Mouse (Mus musculus): ENCODE data around the gene Nox4. TPM values are rescaled to one million over a fixed set of nuclear protein-coding genes. Genes with fewer than 3 reads are reported as not detected.

The Nox4 gene
- polyA plus RNA-seq, 1 experiment = 2.4 TPM

- TF ChIP-seq CTCF (IDR thresholded peaks at IDR 0.05; ENCODE audit: borderline replicate concordance, extremely low read depth, insufficient read depth, insufficient read length) = no peak
- TF ChIP-seq POLR2A (IDR thresholded peaks at IDR 0.05; ENCODE audit: borderline replicate concordance, extremely low read depth, insufficient read depth, insufficient read length, poor library complexity, severe bottlenecking) = no peak
- no peak for DNase-seq (ENCODE audit: low read depth)
These were observed 128.4 kb downstream of the Nox4 start for GRCm38 (mm10) chr7:87374322-87374721.

- no peak for TF ChIP-seq CTCF (IDR thresholded peaks at IDR 0.05; ENCODE audit: borderline replicate concordance, extremely low read depth, insufficient read depth, insufficient read length)
- TF ChIP-seq POLR2A (IDR thresholded peaks at IDR 0.05; ENCODE audit: borderline replicate concordance, extremely low read depth, insufficient read depth, insufficient read length, poor library complexity, severe bottlenecking) = no peak
- no peak for DNase-seq (ENCODE audit: low read depth)
These were observed 129.0 kb downstream of the Nox4 start for GRCm38 (mm10) chr7:87374935-87375334.

GRCm38 (mm10) chr7:87397023-87397422 lies 151.1 kb downstream of the Nox4 start:
- TF ChIP-seq CTCF (IDR thresholded peaks at IDR 0.05; ENCODE audit: borderline replicate concordance, extremely low read depth, insufficient read depth, insufficient read length) = no peak
- no peak for TF ChIP-seq POLR2A (IDR thresholded peaks at IDR 0.05; ENCODE audit: borderline replicate concordance, extremely low read depth, insufficient read depth, insufficient read length, poor library complexity, severe bottlenecking)
- no peak for DNase-seq (ENCODE audit: low read depth)

- DNase-seq (ENCODE audit: low read depth) = peak; percentile 7
These were observed 165.5 kb downstream of the Nox4 start for GRCm38 (mm10) chr7:87411373-87411772.

GRCm38 (mm10) chr7:87413271-87413670 lies 167.4 kb downstream of the Nox4 start:
- DNase-seq (ENCODE audit: low read depth) = peak; percentile 39
- TF ChIP-seq POLR2A (IDR thresholded peaks at IDR 0.05; ENCODE audit: borderline replicate concordance, extremely low read depth, insufficient read depth, insufficient read length, poor library complexity, severe bottlenecking) (no peak), CTCF (IDR thresholded peaks at IDR 0.05; ENCODE audit: borderline replicate concordance, extremely low read depth, insufficient read depth, insufficient read length) (no peak)

Other genes with a start within 250 kb of the Nox4 start
- not detected in 2 replicates for gene Vmn2r79, start 250.0 kb upstream of the Nox4 start, polyA plus RNA-seq (2012; rRNA removed)
- gene Tyr, start 247.4 kb downstream of the Nox4 start, polyA plus RNA-seq (2012; rRNA removed) = 0.08 TPM in 2 replicates

All from brain, embryonic 14.5 days (tissue).